Mouse (Mus musculus) erythroblast, adult 5-6 weeks (primary cell): ENCODE data around the gene Ippk. TPM values are rescaled to one million over a fixed set of nuclear protein-coding genes. Genes with fewer than 3 reads are reported as not detected.

ENCODE experiments used
- ATAC-seq: replicated peaks from 2 replicates; pipeline ENCODE4 v1.8.0; 2016; ENCODE audit warnings: moderate number of reproducible peaks, mild to moderate bottlenecking, moderate TSS enrichment, inconsistent platforms; ENCODE audit not compliant: poor library complexity, low FRiP score, severe bottlenecking
- total RNA-seq, 2 experiments: library from RNA; stranded (forward) in 1 of 2; stranded (reverse) in 1 of 2; fragments of 150-400 nt in 1 of 2; fragments of 200-764, 138-1000 nt in 1 of 2; gene quantifications; 2 replicates each; pipeline versions ENCODE4 v1.2.3 to v1.2.4; 2015 to 2017; ENCODE audit warnings: low replicate concordance in 2 of 2

Gene Ippk
- 1.5 and 1.9 TPM in 2 replicates for total RNA-seq (2015; ENCODE audit: low replicate concordance)
- 1.5 and 5.7 TPM in 2 replicates for total RNA-seq (2017; ENCODE audit: low replicate concordance)

GRCm38 (mm10) chr13:49420754-49421605 is at the start of gene Ippk:
TSS of gene Ippk (plus strand) at chr13:49421249.
- peak; percentile 99 for ATAC-seq

- ATAC-seq: no peak
Observed at GRCm38 (mm10) chr13:49371428-49371899, 49.6 kb upstream of the Ippk start.

- ATAC-seq: no peak
Observed at GRCm38 (mm10) chr13:49372370-49373060, 48.5 kb upstream of the Ippk start.

GRCm38 (mm10) chr13:49374304-49374703 is 46.7 kb upstream of the Ippk start:
- ATAC-seq: no peak

- no peak for ATAC-seq
Observed at GRCm38 (mm10) chr13:49374730-49375129, 46.3 kb upstream of the Ippk start.

- ATAC-seq: no peak
Observed at GRCm38 (mm10) chr13:49377608-49378007, 43.4 kb upstream of the Ippk start.

- ATAC-seq: no peak
Observed at GRCm38 (mm10) chr13:49379301-49379700, 41.7 kb upstream of the Ippk start.

- ATAC-seq: peak; percentile 70
Observed at GRCm38 (mm10) chr13:49381230-49381629, 39.8 kb upstream of the Ippk start.

GRCm38 (mm10) chr13:49382997-49383396 is 38.1 kb upstream of the Ippk start:
- ATAC-seq: no peak

GRCm38 (mm10) chr13:49384751-49385463 is 36.1 kb upstream of the Ippk start:
- ATAC-seq: no peak

- no peak for ATAC-seq
Observed at GRCm38 (mm10) chr13:49391374-49391773, 29.7 kb upstream of the Ippk start.

- no peak for ATAC-seq
Observed at GRCm38 (mm10) chr13:49393579-49393978, 27.5 kb upstream of the Ippk start.

GRCm38 (mm10) chr13:49394886-49395447 is 26.1 kb upstream of the Ippk start:
- ATAC-seq: no peak

GRCm38 (mm10) chr13:49396798-49397197 is 24.3 kb upstream of the Ippk start:
- 0 out of 2 replicates have a peak, but pooled peaks have one; percentile 18 for ATAC-seq

GRCm38 (mm10) chr13:49398191-49398590 is 22.9 kb upstream of the Ippk start:
- no peak for ATAC-seq

- ATAC-seq: no peak
Observed at GRCm38 (mm10) chr13:49400139-49400538, 20.9 kb upstream of the Ippk start.

- no peak for ATAC-seq
Observed at GRCm38 (mm10) chr13:49402628-49403027, 18.4 kb upstream of the Ippk start.

- no peak for ATAC-seq
Observed at GRCm38 (mm10) chr13:49407795-49408194, 13.3 kb upstream of the Ippk start.

GRCm38 (mm10) chr13:49421606-49421917 is 513 bp downstream of the Ippk start:
- peak; percentile 23 for ATAC-seq

- ATAC-seq: no peak
Observed at GRCm38 (mm10) chr13:49421959-49422358, 910 bp downstream of the Ippk start.
